Mouse (Mus musculus) CH12.LX (cell line): ENCODE results near the gene Olfr1265. TPM values are rescaled to one million over a fixed set of nuclear protein-coding genes. Genes with fewer than 3 reads are reported as not detected.

ENCODE experiments used
- DNase-seq: peaks from one replicate; pipeline ENCODE4 v3.0.0-alpha.2; 2013; ENCODE audit errors: extremely low read depth
- H3K27ac ChIP-seq: 2 replicates; pipeline ENCODE4 v1.5.1; 2012; ENCODE audit warnings: low read depth, mild to moderate bottlenecking, control low read depth, moderate library complexity; ENCODE audit not compliant: insufficient read depth
- H3K27me3 ChIP-seq: replicated peaks from 2 replicates; pipeline ENCODE3; 2012; ENCODE audit warnings: inconsistent platforms
- H3K36me3 ChIP-seq, 2 experiments: replicated peaks in 1 of 2; 2 replicates each; pipeline versions ENCODE3 to v1.6.1; 2012; ENCODE audit warnings: inconsistent platforms in 1 of 2, low read length in 1 of 2, mild to moderate bottlenecking in 1 of 2, mixed read lengths in 1 of 2, moderate library complexity in 1 of 2; ENCODE audit not compliant: control insufficient read depth in 1 of 2, insufficient read depth in 1 of 2
- H3K4me1 ChIP-seq, 2 experiments: 2 replicates each; pipeline ENCODE4 v1.6.1; 2012; ENCODE audit warnings: inconsistent platforms in 1 of 2, moderate library complexity in 1 of 2; ENCODE audit not compliant: insufficient read depth in 2 of 2, control insufficient read depth in 1 of 2
- H3K4me2 ChIP-seq: 2 replicates; pipeline ENCODE4 v1.6.1; 2012; ENCODE audit warnings: low read depth, mild to moderate bottlenecking, control low read depth; ENCODE audit not compliant: poor library complexity, insufficient read depth, severe bottlenecking
- H3K4me3 ChIP-seq, 3 experiments: fragments of 150-350 bp in 1 of 3; sonication (generic) in 1 of 3; replicated peaks in 1 of 3; 2 replicates each; pipeline versions ENCODE3 to v1.5.1; 2011 to 2012; ENCODE audit warnings: low read depth in 2 of 3, low read length in 2 of 3, mild to moderate bottlenecking in 2 of 3, moderate library complexity in 2 of 3, control low read depth in 1 of 3, improper control_type of control experiment in 1 of 3, inconsistent platforms in 1 of 3, mixed read lengths in 1 of 3; ENCODE audit not compliant: poor library complexity in 1 of 3
- H3K79me2 ChIP-seq: replicated peaks from 2 replicates; pipeline ENCODE4 v1.6.1; 2012; ENCODE audit warnings: mild to moderate bottlenecking, moderate library complexity; ENCODE audit not compliant: control insufficient read depth, poor library complexity, insufficient read depth, severe bottlenecking; ENCODE audit errors: extremely low read depth
- H3K9ac ChIP-seq: 2 replicates; pipeline ENCODE4 v1.6.1; 2012; ENCODE audit warnings: low read depth, mild to moderate bottlenecking, control low read depth, moderate library complexity; ENCODE audit not compliant: insufficient read depth
- H3K9me3 ChIP-seq: replicated peaks from 2 replicates; pipeline ENCODE3; 2012; ENCODE audit warnings: low read length, inconsistent platforms, mixed read lengths
- E2F4 ChIP-seq: IDR thresholded peaks from 2 replicates; pipeline ENCODE4 v1.6.1; 2011; ENCODE audit warnings: low read depth, low read length, improper control_type of control experiment; ENCODE audit not compliant: insufficient replicate concordance
- ETS1 ChIP-seq: conservative IDR thresholded peaks from 2 replicates; pipeline ENCODE4 v1.6.1; 2012; ENCODE audit warnings: low read depth, mild to moderate bottlenecking, inconsistent platforms, low read length, improper control_type of control experiment, moderate library complexity
- HCFC1 ChIP-seq: IDR thresholded peaks from 2 replicates; pipeline ENCODE4 v1.6.1; 2012; ENCODE audit warnings: low read depth, mild to moderate bottlenecking, inconsistent platforms, low read length, improper control_type of control experiment
- IRF4 ChIP-seq: IDR thresholded peaks from 2 replicates; pipeline ENCODE4 v1.6.1; 2014; ENCODE audit warnings: low read depth, mild to moderate bottlenecking, inconsistent platforms, low read length, improper control_type of control experiment
- NELFE ChIP-seq: IDR thresholded peaks from 2 replicates; pipeline ENCODE4 v1.6.1; 2011; ENCODE audit warnings: low read depth, low read length, improper control_type of control experiment
- NRF1 ChIP-seq: IDR thresholded peaks from 2 replicates; pipeline ENCODE4 v1.6.1; 2014; ENCODE audit warnings: low read depth, mild to moderate bottlenecking, inconsistent platforms, low read length, improper control_type of control experiment, moderate library complexity
- USF2 ChIP-seq: conservative IDR thresholded peaks from 2 replicates; pipeline ENCODE4 v1.6.1; 2011; ENCODE audit warnings: low read depth, low read length, improper control_type of control experiment
- ZMIZ1 ChIP-seq: IDR thresholded peaks from 2 replicates; pipeline ENCODE4 v1.6.1; 2012; ENCODE audit warnings: low read depth, mild to moderate bottlenecking, inconsistent platforms, low read length, improper control_type of control experiment
- ZNF384 ChIP-seq: IDR thresholded peaks from 2 replicates; pipeline ENCODE4 v1.6.1; 2012; ENCODE audit warnings: low read depth, low read length, improper control_type of control experiment, inconsistent platforms
- dilution Hi-C: fragments of 300-500 bp; cut with MboI; formaldehyde crosslinking; loops from 2 replicates; pipeline ENCODE4 v1.14.3; 2020; ENCODE audit warnings: low sequenced_read_pairs; ENCODE audit not compliant: extremely low pct_unique_long_range_greater_than_20kb, extremely low pct_ligation_motif_present
- in situ Hi-C: fragments of 300-500 bp; cut with MboI; formaldehyde crosslinking; loops from 3 replicates; pipeline ENCODE4 v1.14.3; 2019; ENCODE audit warnings: low sequenced_read_pairs, low pct_ligation_motif_present, low pct_unique_long_range_greater_than_20kb, mixed read lengths
- polyA plus RNA-seq: library from polyadenylated mRNA; unstranded; fragments of >175 nt; gene quantifications from 2 replicates; pipeline ENCODE4 v1.2.1, GENCODE M21; 2012; ENCODE audit warnings: low read depth; ENCODE audit not compliant: insufficient read length
- total RNA-seq, 2 experiments: library from RNA; depleted of rRNA; stranded (reverse); fragments of 300-350 nt in 1 of 2; fragments of >200 nt in 1 of 2; gene quantifications; 2 replicates each; pipeline ENCODE4 v1.2.3; 2012 to 2014

Olfr1265 gene
- total and polyA plus RNA-seq, 3 experiments = not detected

GRCm38 (mm10) chr2:90070065-90070464 lies 34.9 kb downstream of the Olfr1265 start:
- TF ChIP-seq USF2 (no peak), E2F4 (no peak), IRF4 (no peak), ETS1 (no peak), NRF1 (no peak), NELFE (no peak), ZNF384 (no peak), ZMIZ1 (no peak), HCFC1 (no peak)
- Histone ChIP-seq H3K27ac (no peak overlapping the region), H3K36me3 (no peaks in the 10 kb centered on the region), H3K79me2 (no peaks in the 10 kb centered on the region), H3K4me3 (no peak overlapping the region), H3K27me3 (peaks cover 12% of the 10 kb centered on the region), H3K9ac (no peak overlapping the region), H3K4me1 (no peaks in the 10 kb centered on the region), H3K4me2 (no peak overlapping the region), H3K9me3 (no peaks in the 10 kb centered on the region)
- dilution Hi-C loops (no loop called here), in situ Hi-C loops (no loop called here)
- no peak for DNase-seq

Other genes starting within 250 kb of the Olfr1265 start
- not detected in 2 replicates for gene Olfr1254, start 241.7 kb upstream of the Olfr1265 start, total RNA-seq (2012; rRNA removed)
- gene Olfr1254, start 241.7 kb upstream of the Olfr1265 start, total RNA-seq (2014; rRNA removed) = not detected in 2 replicates
- gene Olfr1254, start 241.7 kb upstream of the Olfr1265 start, polyA plus RNA-seq = not detected in 2 replicates
- not detected in 2 replicates for gene Olfr1255, start 223.3 kb upstream of the Olfr1265 start, total RNA-seq (2012; rRNA removed)
- gene Olfr1255, start 223.3 kb upstream of the Olfr1265 start, total RNA-seq (2014; rRNA removed) = not detected in 2 replicates
- not detected in 2 replicates for gene Olfr1255, start 223.3 kb upstream of the Olfr1265 start, polyA plus RNA-seq
- not detected in 2 replicates for gene Olfr1256, start 193.8 kb upstream of the Olfr1265 start, total RNA-seq (2012; rRNA removed)
- not detected in 2 replicates for gene Olfr1256, start 193.8 kb upstream of the Olfr1265 start, total RNA-seq (2014; rRNA removed)
- not detected in 2 replicates for gene Olfr1256, start 193.8 kb upstream of the Olfr1265 start, polyA plus RNA-seq
- not detected in 2 replicates for gene Olfr48, start 187.1 kb upstream of the Olfr1265 start, total RNA-seq (2012; rRNA removed)
- not detected in 2 replicates for gene Olfr48, start 187.1 kb upstream of the Olfr1265 start, total RNA-seq (2014; rRNA removed)
- not detected in 2 replicates for gene Olfr48, start 187.1 kb upstream of the Olfr1265 start, polyA plus RNA-seq
- gene Olfr1257, start 156.9 kb upstream of the Olfr1265 start, total RNA-seq (2012; rRNA removed) = not detected in 2 replicates
- not detected in 2 replicates for gene Olfr1257, start 156.9 kb upstream of the Olfr1265 start, total RNA-seq (2014; rRNA removed)
- not detected in 2 replicates for gene Olfr1257, start 156.9 kb upstream of the Olfr1265 start, polyA plus RNA-seq
- not detected in 2 replicates for gene Olfr1258, start 108.0 kb upstream of the Olfr1265 start, total RNA-seq (2012; rRNA removed)
- not detected in 2 replicates for gene Olfr1258, start 108.0 kb upstream of the Olfr1265 start, total RNA-seq (2014; rRNA removed)
- not detected in 2 replicates for gene Olfr1258, start 108.0 kb upstream of the Olfr1265 start, polyA plus RNA-seq
- gene Olfr1259, start 86.7 kb upstream of the Olfr1265 start, total RNA-seq (2012; rRNA removed) = 0.21 and 0.34 TPM in 2 replicates
- gene Olfr1259, start 86.7 kb upstream of the Olfr1265 start, total RNA-seq (2014; rRNA removed) = not detected in 2 replicates
- not detected in 2 replicates for gene Olfr1259, start 86.7 kb upstream of the Olfr1265 start, polyA plus RNA-seq
- not detected in 2 replicates for gene Olfr1260, start 61.0 kb upstream of the Olfr1265 start, total RNA-seq (2012; rRNA removed)
- not detected in 2 replicates for gene Olfr1260, start 61.0 kb upstream of the Olfr1265 start, total RNA-seq (2014; rRNA removed)
- not detected in 2 replicates for gene Olfr1260, start 61.0 kb upstream of the Olfr1265 start, polyA plus RNA-seq
- gene Olfr1261, start 44.1 kb upstream of the Olfr1265 start, total RNA-seq (2012; rRNA removed) = not detected in 2 replicates
- gene Olfr1261, start 44.1 kb upstream of the Olfr1265 start, total RNA-seq (2014; rRNA removed) = not detected in 2 replicates
- gene Olfr1261, start 44.1 kb upstream of the Olfr1265 start, polyA plus RNA-seq = not detected in 2 replicates
- not detected in 2 replicates for gene Olfr1262, start 35.2 kb upstream of the Olfr1265 start, total RNA-seq (2012; rRNA removed)
- gene Olfr1262, start 35.2 kb upstream of the Olfr1265 start, total RNA-seq (2014; rRNA removed) = not detected in 2 replicates
- gene Olfr1262, start 35.2 kb upstream of the Olfr1265 start, polyA plus RNA-seq = not detected in 2 replicates
- not detected in 2 replicates for gene Olfr1263, start 23.2 kb upstream of the Olfr1265 start, total RNA-seq (2012; rRNA removed)
- not detected in 2 replicates for gene Olfr1263, start 23.2 kb upstream of the Olfr1265 start, total RNA-seq (2014; rRNA removed)
- not detected in 2 replicates for gene Olfr1263, start 23.2 kb upstream of the Olfr1265 start, polyA plus RNA-seq
- not detected in 2 replicates for gene Olfr1264, start 9.8 kb upstream of the Olfr1265 start, total RNA-seq (2012; rRNA removed)
- not detected in 2 replicates for gene Olfr1264, start 9.8 kb upstream of the Olfr1265 start, total RNA-seq (2014; rRNA removed)
- gene Olfr1264, start 9.8 kb upstream of the Olfr1265 start, polyA plus RNA-seq = not detected in 2 replicates
- gene Olfr140, start 28.3 kb downstream of the Olfr1265 start, total RNA-seq (2012; rRNA removed) = not detected in 2 replicates
- gene Olfr140, start 28.3 kb downstream of the Olfr1265 start, total RNA-seq (2014; rRNA removed) = not detected in 2 replicates
- gene Olfr140, start 28.3 kb downstream of the Olfr1265 start, polyA plus RNA-seq = not detected in 2 replicates
- not detected in 2 replicates for gene Olfr1269, start 86.1 kb downstream of the Olfr1265 start, total RNA-seq (2012; rRNA removed)
- gene Olfr1269, start 86.1 kb downstream of the Olfr1265 start, total RNA-seq (2014; rRNA removed) = not detected in 2 replicates
- not detected in 2 replicates for gene Olfr1269, start 86.1 kb downstream of the Olfr1265 start, polyA plus RNA-seq
- not detected in 2 replicates for gene Olfr32, start 107.0 kb downstream of the Olfr1265 start, total RNA-seq (2012; rRNA removed)
- gene Olfr32, start 107.0 kb downstream of the Olfr1265 start, total RNA-seq (2014; rRNA removed) = not detected in 2 replicates
- not detected in 2 replicates for gene Olfr32, start 107.0 kb downstream of the Olfr1265 start, polyA plus RNA-seq
- gene Olfr1270, start 117.8 kb downstream of the Olfr1265 start, total RNA-seq (2012; rRNA removed) = not detected in 2 replicates
- gene Olfr1270, start 117.8 kb downstream of the Olfr1265 start, total RNA-seq (2014; rRNA removed) = not detected in 2 replicates
- not detected in 2 replicates for gene Olfr1270, start 117.8 kb downstream of the Olfr1265 start, polyA plus RNA-seq
- not detected in 2 replicates for gene Olfr1506, start 189.2 kb downstream of the Olfr1265 start, total RNA-seq (2012; rRNA removed)
- not detected in 2 replicates for gene Olfr1506, start 189.2 kb downstream of the Olfr1265 start, total RNA-seq (2014; rRNA removed)
- gene Olfr1506, start 189.2 kb downstream of the Olfr1265 start, polyA plus RNA-seq = not detected in 2 replicates
- gene Olfr142, start 222.3 kb downstream of the Olfr1265 start, total RNA-seq (2012; rRNA removed) = not detected in 2 replicates
- gene Olfr142, start 222.3 kb downstream of the Olfr1265 start, total RNA-seq (2014; rRNA removed) = not detected in 2 replicates
- gene Olfr142, start 222.3 kb downstream of the Olfr1265 start, polyA plus RNA-seq = not detected in 2 replicates
- gene Olfr1271, start 235.7 kb downstream of the Olfr1265 start, total RNA-seq (2012; rRNA removed) = not detected in 2 replicates
- gene Olfr1271, start 235.7 kb downstream of the Olfr1265 start, total RNA-seq (2014; rRNA removed) = not detected in 2 replicates
- not detected in 2 replicates for gene Olfr1271, start 235.7 kb downstream of the Olfr1265 start, polyA plus RNA-seq